Mouse (Mus musculus): ENCODE measurements around the gene Grid1. TPM values are rescaled to one million over a fixed set of nuclear protein-coding genes. Genes with fewer than 3 reads are reported as not detected.
A peak's percentile ranks its signal among the peaks of the same experiment; 100 is the strongest.

The Grid1 gene
- polyA plus RNA-seq, 1 experiment from 2014 or later: 0.27 TPM

DNA sequence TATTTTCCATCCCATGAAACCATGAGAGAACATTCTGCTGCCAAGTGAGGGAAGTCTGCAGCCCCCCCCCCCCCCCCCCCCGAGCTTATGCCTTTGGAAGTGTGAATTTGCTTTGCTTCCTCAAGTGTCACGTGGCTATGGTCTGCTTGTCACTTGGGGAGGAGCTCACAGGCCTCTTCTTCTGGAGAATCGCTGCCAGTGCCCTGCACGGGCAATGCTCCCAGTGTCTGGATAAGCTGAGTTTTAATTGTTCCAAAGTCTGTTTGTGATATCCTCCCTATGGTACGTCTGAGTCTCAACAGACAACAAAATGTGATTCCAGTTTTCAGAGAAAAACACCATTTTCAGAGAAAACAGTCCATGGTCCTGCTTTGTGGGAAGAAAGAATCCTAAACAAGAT lies 682.4 kb downstream of the Grid1 start:
- WGBS: 75% methylated on average over 4 of the region's 5 CpGs
- DNase-seq (ENCODE audit: low spot score): no peak
- Histone ChIP-seq H3K27me3 (ENCODE audit: control insufficient read depth, insufficient read depth, low read length) (no peaks in the 10 kb centered on the region), H3K9ac (replicated peaks; ENCODE audit: low read length) (no peak overlapping the region), H3K4me2 (ENCODE audit: low read depth, low read length) (no peak overlapping the region), H3K4me1 (ENCODE audit: control insufficient read depth, insufficient read depth, low read length) (no peaks in the 10 kb centered on the region), H3K9me3 (replicated peaks; ENCODE audit: control insufficient read depth, low read length) (no peaks in the 10 kb centered on the region), H3K4me3 (ENCODE audit: low read depth, low read length) (no peak overlapping the region), H3K27ac (replicated peaks; ENCODE audit: low read depth, low read length) (no peak overlapping the region), H3K36me3 (replicated peaks; ENCODE audit: control insufficient read depth, insufficient read depth, low read depth, low read length) (no peaks in the 10 kb centered on the region)
- no peak for ATAC-seq (replicated peaks; ENCODE audit: insufficient number of reproducible peaks, low FRiP score, low TSS enrichment, low read depth)

DNA sequence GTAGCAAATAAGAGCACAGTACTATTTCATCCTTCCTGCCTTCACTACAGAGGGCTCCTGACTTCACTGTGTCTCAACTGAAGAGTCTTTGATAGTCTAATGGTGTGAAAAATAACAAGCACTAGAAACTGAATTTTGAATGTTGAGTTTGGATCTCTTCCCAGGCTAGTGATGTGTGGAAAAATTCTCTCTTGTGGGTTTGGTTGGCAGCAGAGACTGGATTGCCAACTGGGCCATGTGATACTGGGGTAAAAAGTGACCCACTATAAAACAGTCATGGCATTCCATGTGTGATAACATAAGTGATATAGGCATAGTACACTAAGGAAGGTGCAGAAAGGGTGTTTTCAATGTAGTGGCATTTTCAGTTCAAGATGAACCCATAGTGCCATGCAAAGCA lies 699.5 kb downstream of the Grid1 start:
- Histone ChIP-seq H3K4me3 (ENCODE audit: low read depth, low read length) (no peak overlapping the region), H3K27ac (replicated peaks; ENCODE audit: low read depth, low read length) (no peak overlapping the region), H3K27me3 (ENCODE audit: control insufficient read depth, insufficient read depth, low read length) (no peaks in the 10 kb centered on the region), H3K4me2 (ENCODE audit: low read depth, low read length) (no peak overlapping the region), H3K9me3 (replicated peaks; ENCODE audit: control insufficient read depth, low read length) (no peaks in the 10 kb centered on the region), H3K9ac (replicated peaks; ENCODE audit: low read length) (no peak overlapping the region), H3K4me1 (ENCODE audit: control insufficient read depth, insufficient read depth, low read length) (no peaks in the 10 kb centered on the region), H3K36me3 (replicated peaks; ENCODE audit: control insufficient read depth, insufficient read depth, low read depth, low read length) (no peaks in the 10 kb centered on the region)
- no peak for DNase-seq (ENCODE audit: low spot score)
- no peak for ATAC-seq (replicated peaks; ENCODE audit: insufficient number of reproducible peaks, low FRiP score, low TSS enrichment, low read depth)

GRCm38 (mm10) chr14:35538835-35539234 lies 718.9 kb downstream of the Grid1 start:
- Histone ChIP-seq H3K27me3 (ENCODE audit: control insufficient read depth, insufficient read depth, low read length) (no peaks in the 10 kb centered on the region), H3K4me3 (ENCODE audit: low read depth, low read length) (no peak overlapping the region), H3K36me3 (replicated peaks; ENCODE audit: control insufficient read depth, insufficient read depth, low read depth, low read length) (no peaks in the 10 kb centered on the region), H3K9me3 (replicated peaks; ENCODE audit: control insufficient read depth, low read length) (no peaks in the 10 kb centered on the region), H3K9ac (replicated peaks; ENCODE audit: low read length) (no peak overlapping the region), H3K4me1 (ENCODE audit: control insufficient read depth, insufficient read depth, low read length) (no peaks in the 10 kb centered on the region), H3K4me2 (ENCODE audit: low read depth, low read length) (no peak overlapping the region), H3K27ac (replicated peaks; ENCODE audit: low read depth, low read length) (no peak overlapping the region)
- ATAC-seq (replicated peaks; ENCODE audit: insufficient number of reproducible peaks, low FRiP score, low TSS enrichment, low read depth) (no peak), DNase-seq (ENCODE audit: low spot score) (no peak)
- WGBS: 80% methylated on average over 3 of the region's 3 CpGs

DNA sequence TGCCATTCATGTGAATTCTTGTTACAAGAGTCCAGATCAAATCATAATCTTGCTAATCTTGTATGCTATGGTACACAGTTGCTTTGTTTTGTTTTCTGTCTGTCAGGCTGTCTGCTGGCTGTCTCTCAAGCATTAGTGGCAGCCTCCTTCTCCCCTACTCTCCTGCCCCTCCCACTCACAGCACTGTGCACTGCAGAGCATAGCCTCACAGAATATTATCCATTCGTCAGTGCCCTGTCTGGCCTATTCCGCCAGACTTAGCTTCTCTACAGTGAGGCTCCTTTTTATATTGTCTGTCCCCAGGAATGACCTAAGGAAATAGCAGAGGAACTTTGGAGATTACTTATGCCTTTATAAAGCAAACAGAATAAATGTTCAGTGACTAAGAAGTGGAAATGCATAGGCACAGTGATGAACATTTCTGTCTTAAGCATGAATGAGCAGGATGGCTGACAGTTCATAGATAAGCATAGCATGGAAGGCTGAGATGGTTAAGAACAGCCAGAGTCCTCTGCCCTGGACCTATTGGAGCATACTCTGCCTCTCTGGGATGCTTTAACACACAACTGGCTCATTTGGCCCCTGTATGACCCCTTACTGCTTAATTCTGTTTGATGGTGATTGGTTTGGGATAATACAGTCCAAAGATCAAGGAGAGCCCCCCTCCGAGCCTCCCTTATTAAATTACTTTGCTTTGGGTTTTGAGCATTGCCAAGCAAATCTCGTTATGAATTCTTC lies 721.5 kb downstream of the Grid1 start:
- peak; percentile 15 for DNase-seq (ENCODE audit: low spot score)
- H3K9me3 ChIP-seq (replicated peaks; ENCODE audit: control insufficient read depth, low read length): no peaks in the 10 kb centered on the region
- ATAC-seq (replicated peaks; ENCODE audit: insufficient number of reproducible peaks, low FRiP score, low TSS enrichment, low read depth): peak; percentile 81

DNA sequence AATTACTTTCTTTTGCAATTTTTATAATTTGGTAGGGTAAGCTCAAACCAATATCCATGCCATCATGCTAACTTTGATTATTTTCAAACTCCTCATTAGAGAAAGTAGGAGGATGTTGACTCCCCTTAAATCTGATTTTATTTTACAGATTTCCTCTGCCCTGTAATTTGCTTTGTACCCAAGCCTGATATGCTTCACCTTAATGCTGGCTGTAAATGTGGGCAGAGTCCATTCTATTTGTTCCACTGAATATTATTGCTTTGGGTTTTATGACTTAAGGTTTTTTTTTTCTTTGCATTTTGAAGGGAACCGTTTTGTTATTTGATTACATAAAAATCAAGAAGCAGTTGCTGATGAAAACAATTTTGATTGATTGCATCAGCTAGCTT lies 722.1 kb downstream of the Grid1 start:
- H3K4me3 ChIP-seq (ENCODE audit: low read depth, low read length): no peak overlapping the region
- H3K27me3 ChIP-seq (ENCODE audit: control insufficient read depth, insufficient read depth, low read length): no peaks in the 10 kb centered on the region
- no peaks in the 10 kb centered on the region for H3K36me3 ChIP-seq (replicated peaks; ENCODE audit: control insufficient read depth, insufficient read depth, low read depth, low read length)
- H3K9me3 ChIP-seq (replicated peaks; ENCODE audit: control insufficient read depth, low read length): no peaks in the 10 kb centered on the region
- WGBS: 76% methylated on average over 1 of the region's 1 CpGs
- no peak overlapping the region for H3K4me2 ChIP-seq (ENCODE audit: low read depth, low read length)
- DNase-seq (ENCODE audit: low spot score) (no peak), ATAC-seq (replicated peaks; ENCODE audit: insufficient number of reproducible peaks, low FRiP score, low TSS enrichment, low read depth) (no peak)
- H3K4me1 ChIP-seq (ENCODE audit: control insufficient read depth, insufficient read depth, low read length): no peaks in the 10 kb centered on the region
- no peak overlapping the region for H3K9ac ChIP-seq (replicated peaks; ENCODE audit: low read length)
- no peak overlapping the region for H3K27ac ChIP-seq (replicated peaks; ENCODE audit: low read depth, low read length)

More for the DNA sequence above, 721.5 kb downstream of the Grid1 start:
- H3K27ac ChIP-seq (replicated peaks; ENCODE audit: low read depth, low read length): no peak overlapping the region
- no peaks in the 10 kb centered on the region for H3K36me3 ChIP-seq (replicated peaks; ENCODE audit: control insufficient read depth, insufficient read depth, low read depth, low read length)
- no peaks in the 10 kb centered on the region for H3K27me3 ChIP-seq (ENCODE audit: control insufficient read depth, insufficient read depth, low read length)
- 63% methylated on average over 4 of the region's 4 CpGs for WGBS
- H3K4me3 ChIP-seq (ENCODE audit: low read depth, low read length): no peak overlapping the region
- no peak overlapping the region for H3K9ac ChIP-seq (replicated peaks; ENCODE audit: low read length)
- H3K4me1 ChIP-seq (ENCODE audit: control insufficient read depth, insufficient read depth, low read length): no peaks in the 10 kb centered on the region
- no peak overlapping the region for H3K4me2 ChIP-seq (ENCODE audit: low read depth, low read length)

- DNase-seq (ENCODE audit: low spot score): no peak
Observed at GRCm38 (mm10) chr14:35554288-35554687, 734.4 kb downstream of the Grid1 start.

GRCm38 (mm10) chr14:35561244-35561893 lies 741.5 kb downstream of the Grid1 start:
- DNase-seq (ENCODE audit: low spot score): no peak
- H3K4me3 ChIP-seq (ENCODE audit: low read depth, low read length): no peak overlapping the region

More at GRCm38 (mm10) chr14:35554288-35554687, 734.4 kb downstream of the Grid1 start:
- 89% methylated on average over 3 of the region's 3 CpGs for WGBS
- Histone ChIP-seq H3K4me2 (ENCODE audit: low read depth, low read length) (no peak overlapping the region), H3K36me3 (replicated peaks; ENCODE audit: control insufficient read depth, insufficient read depth, low read depth, low read length) (no peaks in the 10 kb centered on the region), H3K9ac (replicated peaks; ENCODE audit: low read length) (no peak overlapping the region), H3K4me1 (ENCODE audit: control insufficient read depth, insufficient read depth, low read length) (no peaks in the 10 kb centered on the region), H3K27me3 (ENCODE audit: control insufficient read depth, insufficient read depth, low read length) (no peaks in the 10 kb centered on the region), H3K27ac (replicated peaks; ENCODE audit: low read depth, low read length) (no peak overlapping the region), H3K9me3 (replicated peaks; ENCODE audit: control insufficient read depth, low read length) (no peaks in the 10 kb centered on the region), H3K4me3 (ENCODE audit: low read depth, low read length) (no peak overlapping the region)
- no peak for ATAC-seq (replicated peaks; ENCODE audit: insufficient number of reproducible peaks, low FRiP score, low TSS enrichment, low read depth)

DNA sequence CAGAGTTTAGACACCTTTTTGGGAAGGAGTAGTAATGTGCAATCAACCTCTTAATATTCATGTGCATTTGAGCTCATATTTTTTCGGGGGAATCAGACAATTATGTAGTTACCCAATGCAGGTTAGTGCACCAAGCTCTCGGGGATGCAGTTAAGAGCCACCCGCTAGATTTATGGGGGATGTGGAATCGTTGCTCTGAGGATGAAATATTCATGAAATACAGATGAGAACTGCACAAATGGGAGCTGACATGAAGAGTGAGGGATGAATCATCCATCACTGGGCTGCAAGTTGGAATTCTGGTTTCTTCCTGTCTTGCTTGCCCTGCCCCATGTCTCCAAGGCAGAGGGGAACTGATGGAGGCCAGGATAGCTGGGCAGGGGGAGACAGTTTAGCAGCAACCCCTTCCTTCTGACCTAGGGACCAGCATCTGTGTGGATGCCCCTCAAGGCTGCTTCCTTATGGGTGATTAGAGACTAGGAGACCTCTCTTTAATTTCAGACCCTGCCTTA lies 753.1 kb downstream of the Grid1 start:
- Histone ChIP-seq H3K9ac (replicated peaks; ENCODE audit: low read length) (no peak overlapping the region), H3K4me2 (ENCODE audit: low read depth, low read length) (no peak overlapping the region), H3K36me3 (replicated peaks; ENCODE audit: control insufficient read depth, insufficient read depth, low read depth, low read length) (no peaks in the 10 kb centered on the region), H3K4me3 (ENCODE audit: low read depth, low read length) (no peak overlapping the region), H3K9me3 (replicated peaks; ENCODE audit: control insufficient read depth, low read length) (no peaks in the 10 kb centered on the region), H3K27ac (replicated peaks; ENCODE audit: low read depth, low read length) (no peak overlapping the region), H3K27me3 (ENCODE audit: control insufficient read depth, insufficient read depth, low read length) (no peaks in the 10 kb centered on the region), H3K4me1 (ENCODE audit: control insufficient read depth, insufficient read depth, low read length) (no peaks in the 10 kb centered on the region)
- DNase-seq (ENCODE audit: low spot score) (no peak), ATAC-seq (replicated peaks; ENCODE audit: insufficient number of reproducible peaks, low FRiP score, low TSS enrichment, low read depth) (no peak)
- 84% methylated on average over 4 of the region's 4 CpGs for WGBS

More at GRCm38 (mm10) chr14:35561244-35561893, 741.5 kb downstream of the Grid1 start:
- H3K36me3 ChIP-seq (replicated peaks; ENCODE audit: control insufficient read depth, insufficient read depth, low read depth, low read length): no peaks in the 10 kb centered on the region
- no peaks in the 10 kb centered on the region for H3K4me1 ChIP-seq (ENCODE audit: control insufficient read depth, insufficient read depth, low read length)
- no peaks in the 10 kb centered on the region for H3K27me3 ChIP-seq (ENCODE audit: control insufficient read depth, insufficient read depth, low read length)
- H3K27ac ChIP-seq (replicated peaks; ENCODE audit: low read depth, low read length): no peak overlapping the region
- WGBS: 86% methylated on average over 3 of the region's 3 CpGs
- ATAC-seq (replicated peaks; ENCODE audit: insufficient number of reproducible peaks, low FRiP score, low TSS enrichment, low read depth): no peak
- H3K9me3 ChIP-seq (replicated peaks; ENCODE audit: control insufficient read depth, low read length): no peaks in the 10 kb centered on the region
- no peak overlapping the region for H3K9ac ChIP-seq (replicated peaks; ENCODE audit: low read length)
- H3K4me2 ChIP-seq (ENCODE audit: low read depth, low read length): no peak overlapping the region

All from embryonic facial prominence, embryonic 11.5 days (tissue).